Mouse (Mus musculus): ENCODE measurements around the gene Polg. TPM values are rescaled to one million over a fixed set of nuclear protein-coding genes. Genes with fewer than 3 reads are reported as not detected.

The Polg gene
- total and polyA plus RNA-seq, 3 experiments, result 53.1 to 116 (median 62.1) TPM

- Histone ChIP-seq H3K36me3 (replicated peaks in 1 of 2; ENCODE audit: control insufficient read depth in 1 of 2, insufficient read depth in 1 of 2, low read length in 1 of 2) (no peaks in the 10 kb centered on the region), H3K4me3 (replicated peaks in 1 of 3; ENCODE audit: low read depth in 2 of 3, low read length in 2 of 3, poor library complexity in 1 of 3) (no peak overlapping the region), H3K4me2 (ENCODE audit: insufficient read depth, low read depth, poor library complexity, severe bottlenecking) (no peak overlapping the region), H3K79me2 (replicated peaks; ENCODE audit: control insufficient read depth, extremely low read depth, insufficient read depth, poor library complexity, severe bottlenecking) (no peaks in the 10 kb centered on the region), H3K9ac (ENCODE audit: insufficient read depth, low read depth) (no peak overlapping the region), H3K27me3 (replicated peaks) (peaks cover 75% of the 10 kb centered on the region), H3K4me1 (ENCODE audit: control insufficient read depth in 1 of 2, insufficient read depth in 2 of 2) (peaks cover 0 to 3% of the 10 kb centered on the region in 2 experiments; a peak in 1 of 4 replicates), H3K27ac (ENCODE audit: insufficient read depth, low read depth) (no peak overlapping the region), H3K9me3 (replicated peaks; ENCODE audit: low read length) (peaks cover 15% of the 10 kb centered on the region)
- TF ChIP-seq MAZ (IDR thresholded peaks at IDR 0.05; ENCODE audit: low read depth, low read length) (no peak), IRF4 (IDR thresholded peaks at IDR 0.05; ENCODE audit: low read depth, low read length) (no peak), RAD21 (IDR thresholded peaks at IDR 0.05; ENCODE audit: low read depth, low read length) (no peak)
- in situ Hi-C loops (cut with MboI; ENCODE audit: low pct_ligation_motif_present, low pct_unique_long_range_greater_than_20kb, low sequenced_read_pairs), result no loop called here
- no peak for DNase-seq (ENCODE audit: extremely low read depth)
- dilution Hi-C loops (cut with MboI; ENCODE audit: extremely low pct_ligation_motif_present, extremely low pct_unique_long_range_greater_than_20kb, low sequenced_read_pairs), result no loop called here
These were observed 34.6 kb upstream of the Polg start for GRCm38 (mm10) chr7:79500681-79501306.

GRCm38 (mm10) chr7:79499596-79500570 is 33.7 kb upstream of the Polg start:
- H3K4me2 ChIP-seq (ENCODE audit: insufficient read depth, low read depth, poor library complexity, severe bottlenecking), result no peak overlapping the region
- DNase-seq (ENCODE audit: extremely low read depth), result no peak
- dilution Hi-C loops (cut with MboI; ENCODE audit: extremely low pct_ligation_motif_present, extremely low pct_unique_long_range_greater_than_20kb, low sequenced_read_pairs), result no loop called here

More at GRCm38 (mm10) chr7:79499596-79500570, 33.7 kb upstream of the Polg start:
- in situ Hi-C loops (cut with MboI; ENCODE audit: low pct_ligation_motif_present, low pct_unique_long_range_greater_than_20kb, low sequenced_read_pairs), result loop anchor here (5.0 to 10.0 kb wide), 3 partner anchors 47 to 225 kb away; no protein-coding TSS in a partner anchor
- H3K4me3 ChIP-seq (replicated peaks in 1 of 3; ENCODE audit: low read depth in 2 of 3, low read length in 2 of 3, poor library complexity in 1 of 3), result no peak overlapping the region
- peaks cover 77% of the 10 kb centered on the region for H3K27me3 ChIP-seq (replicated peaks)
- H3K9ac ChIP-seq (ENCODE audit: insufficient read depth, low read depth), result no peak overlapping the region
- no peak overlapping the region for H3K27ac ChIP-seq (ENCODE audit: insufficient read depth, low read depth)
- no peak for TF ChIP-seq POLR2A (IDR thresholded peaks at IDR 0.05; ENCODE audit: low read depth, low read length)
- TF ChIP-seq USF2 (conservative IDR thresholded peaks at IDR 0.05; ENCODE audit: low read depth, low read length), result no peak
- no peak for TF ChIP-seq SMC3 (IDR thresholded peaks at IDR 0.05; ENCODE audit: low read depth, low read length)
- TF ChIP-seq RCOR1 (conservative IDR thresholded peaks at IDR 0.05; ENCODE audit: low read depth, low read length), result no peak
- no peak for TF ChIP-seq ZNF384 (IDR thresholded peaks at IDR 0.05; ENCODE audit: low read depth, low read length)
- no peak for TF ChIP-seq ETS1 (conservative IDR thresholded peaks at IDR 0.05; ENCODE audit: low read depth, low read length)
- TF ChIP-seq ELF1 (IDR thresholded peaks at IDR 0.05; ENCODE audit: low read depth, low read length), result no peak
- TF ChIP-seq GABPA (IDR thresholded peaks at IDR 0.05; ENCODE audit: insufficient replicate concordance, low read depth, low read length), result no peak
- TF ChIP-seq CTCF (conservative IDR thresholded peaks at IDR 0.05 in 1 of 2, IDR thresholded peaks at IDR 0.05 in 1 of 2; ENCODE audit: low read depth in 2 of 2, low read length in 2 of 2), result no peak
- no peak for TF ChIP-seq BHLHE40 (IDR thresholded peaks at IDR 0.05; ENCODE audit: low read depth, low read length)
- no peak for TF ChIP-seq KAT2A (IDR thresholded peaks at IDR 0.05; ENCODE audit: insufficient replicate concordance, low read length)
- TF ChIP-seq NRF1 (IDR thresholded peaks at IDR 0.05; ENCODE audit: low read depth, low read length), result no peak
- H3K9me3 ChIP-seq (replicated peaks; ENCODE audit: low read length), result peaks cover 12% of the 10 kb centered on the region
- H3K4me1 ChIP-seq (ENCODE audit: control insufficient read depth in 1 of 2, insufficient read depth in 2 of 2), result peaks cover 0 to 3% of the 10 kb centered on the region in 2 experiments; a peak in 1 of 4 replicates
- no peaks in the 10 kb centered on the region for H3K79me2 ChIP-seq (replicated peaks; ENCODE audit: control insufficient read depth, extremely low read depth, insufficient read depth, poor library complexity, severe bottlenecking)
- no peaks in the 10 kb centered on the region for H3K36me3 ChIP-seq (replicated peaks in 1 of 2; ENCODE audit: control insufficient read depth in 1 of 2, insufficient read depth in 1 of 2, low read length in 1 of 2)

Data from CH12.LX (cell line).